ENCODE assay signal across 15 mouse cellular contexts in genomic region chr3:105872579-105872978, GRCm38 (mm10). TPM values are rescaled to one million over a fixed set of nuclear protein-coding genes. Genes with fewer than 3 reads are reported as not detected.
A peak's percentile ranks its signal among the peaks of the same experiment; 100 is the strongest.
DNase-seq lines count a peak whose midpoint lies in the region; ATAC-seq lines count a peak whose summit lies in the region.
"Had no signal": no experiment of that assay in that cellular context is flagged by ENCODE, and none has a peak within 500 bp of the region (broad histone marks: within the 10 kb centered on the region; RNA-seq: fewer than 3 reads in every experiment).

No protein-coding gene starts in this region.

- H3K9me3 ChIP-seq in heart, embryonic 15.5 days (replicated peaks), result no peaks in the 10 kb centered on the region
- no peaks in the 10 kb centered on the region for H3K9me3 ChIP-seq in lung, embryonic 15.5 days
- H3K9me3 ChIP-seq in intestine, embryonic 16.5 days (ENCODE audit: control insufficient read depth, low read length), result no peaks in the 10 kb centered on the region
- H3K9me3 ChIP-seq: midbrain, embryonic 10.5 days had no signal

- H3K4me2 ChIP-seq in heart, embryonic 15.5 days, result peak overlapping the region; percentile 38
- no peak overlapping the region for H3K4me2 ChIP-seq in lung, embryonic 15.5 days
- no peak overlapping the region for H3K4me2 ChIP-seq in intestine, embryonic 16.5 days (ENCODE audit: low read depth, low read length)

- peaks cover 29% of the 10 kb centered on the region for H3K4me1 ChIP-seq in heart, embryonic 15.5 days (replicated peaks)
- peaks cover 27% of the 10 kb centered on the region for H3K4me1 ChIP-seq in lung, embryonic 15.5 days
- H3K4me1 ChIP-seq in brown adipose tissue, adult 24 weeks (ENCODE audit: control insufficient read depth, insufficient read depth, insufficient read length, low read length), result peaks cover 19% of the 10 kb centered on the region
- H3K4me1 ChIP-seq in intestine, embryonic 16.5 days (ENCODE audit: control insufficient read depth, insufficient read depth, low read length), result peaks cover 6% of the 10 kb centered on the region; the same call in 1 of the 2 replicates

- no peaks in the 10 kb centered on the region for H3K36me3 ChIP-seq in heart, embryonic 15.5 days
- H3K36me3 ChIP-seq in lung, embryonic 15.5 days, result no peaks in the 10 kb centered on the region
- H3K36me3 ChIP-seq in intestine, embryonic 16.5 days (ENCODE audit: control insufficient read depth, insufficient read depth, low read length), result no peaks in the 10 kb centered on the region
- H3K36me3 ChIP-seq: midbrain, embryonic 10.5 days had no signal

- H3K27me3 ChIP-seq in heart, embryonic 15.5 days, result no peaks in the 10 kb centered on the region
- no peaks in the 10 kb centered on the region for H3K27me3 ChIP-seq in lung, embryonic 15.5 days
- H3K27me3 ChIP-seq in intestine, embryonic 16.5 days (replicated peaks; ENCODE audit: control insufficient read depth, insufficient read depth, low read length), result no peaks in the 10 kb centered on the region

- no peak for DNase-seq in heart, adult 8-10 months (ENCODE audit: low spot score)
- no peak for DNase-seq in lung, postnatal 4 days
- no peak for DNase-seq in urinary bladder, adult 18-20 months (ENCODE audit: low spot score in 2 of 2)
- DNase-seq: adrenal gland, postnatal 25 days; cerebellum, adult 9-11 months; layer of hippocampus, adult 9-11 months; liver; spleen, adult 18-20 months; thymus, postnatal 14 days had no signal

- 23% methylated on average over 3 of the region's 3 CpGs for WGBS in heart, embryonic 15.5 days
- WGBS in lung, embryonic 15.5 days, result 27% methylated on average over 3 of the region's 3 CpGs
- WGBS in intestine, embryonic 16.5 days, result 39% methylated on average over 3 of the region's 3 CpGs

- no peak overlapping the region for H3K4me3 ChIP-seq in heart, embryonic 15.5 days
- H3K4me3 ChIP-seq in lung, embryonic 15.5 days, result no peak overlapping the region
- H3K4me3 ChIP-seq in brown adipose tissue, adult 24 weeks (ENCODE audit: insufficient read depth, low read depth, low read length), result no peak overlapping the region
- no peak overlapping the region for H3K4me3 ChIP-seq in intestine, embryonic 16.5 days (ENCODE audit: low read length)
- H3K4me3 ChIP-seq: midbrain, embryonic 10.5 days had no signal

- H3K27ac ChIP-seq in heart, embryonic 15.5 days, result no peak overlapping the region
- peak overlapping the region; percentile 58 for H3K27ac ChIP-seq in lung, embryonic 15.5 days
- H3K27ac ChIP-seq in brown adipose tissue, adult 24 weeks (replicated peaks; ENCODE audit: low read depth, low read length), result peak overlapping the region; percentile 38; the same call in 1 of the 2 replicates
- H3K27ac ChIP-seq in intestine, embryonic 16.5 days (ENCODE audit: low read length), result peak overlapping the region; percentile 23
- H3K27ac ChIP-seq: midbrain, embryonic 10.5 days had no signal

- H3K9ac ChIP-seq in heart, embryonic 15.5 days, result no peak overlapping the region
- H3K9ac ChIP-seq in lung, embryonic 15.5 days, result no peak overlapping the region
- H3K9ac ChIP-seq in intestine, embryonic 16.5 days (ENCODE audit: low read depth, low read length), result no peak overlapping the region

- no peak for ATAC-seq in heart, embryonic 15.5 days (replicated peaks; ENCODE audit: insufficient number of reproducible peaks, insufficient read depth, low FRiP score, low read depth)
- ATAC-seq in lung, embryonic 15.5 days (ENCODE audit: borderline replicate concordance, extremely low read depth, low FRiP score, low TSS enrichment), result no peak
- peak; percentile 6; the same call in 1 of the 2 replicates for ATAC-seq in intestine, embryonic 16.5 days

RNA-seq across cellular contexts. Expression of gene Tmigd3, which starts 1.9 kb away (rescaled TPM):
- 0.46 and 0.50 TPM in 2 replicates for polyA plus RNA-seq in heart, embryonic 15.5 days (2015; fragmentation: Nextera tagmentation; extraction: Ambion mirVana)
- total RNA-seq in heart, adult 8-10 months (2022), result under 1 TPM in 3 of 4 experiments, not detected in 1; 0.27 to 0.62 (median 0.41) TPM
- 0.25 and 0.47 TPM in 2 replicates for polyA plus RNA-seq in lung, embryonic 15.5 days (2015; fragmentation: Nextera tagmentation; extraction: Ambion mirVana)
- polyA plus RNA-seq in brown adipose tissue, adult 24 weeks (2012; ENCODE audit: insufficient read depth, insufficient read length, missing spikeins), result not detected in 2 replicates
- 0.79 and 0.89 TPM in 2 replicates for polyA plus RNA-seq in intestine, embryonic 16.5 days (2015; fragmentation: Nextera tagmentation; extraction: Ambion mirVana)
- total RNA-seq: adrenal gland, postnatal 25 days; neutrophil, adult 5-6 weeks had no signal
- polyA plus RNA-seq: midbrain, embryonic 10.5 days had no signal

RNA-seq across cellular contexts. Expression of gene Adora3, which starts 1.9 kb away (rescaled TPM):
- 0.19 and 0.32 TPM in 2 replicates for polyA plus RNA-seq in heart, embryonic 15.5 days (2015; fragmentation: Nextera tagmentation; extraction: Ambion mirVana)
- total RNA-seq in heart, adult 8-10 months (2022), result under 1 TPM in 3 of 4 experiments, not detected in 1; 0.25 to 0.44 (median 0.32) TPM
- 0.14 and 0.21 TPM in 2 replicates for polyA plus RNA-seq in lung, embryonic 15.5 days (2015; fragmentation: Nextera tagmentation; extraction: Ambion mirVana)
- not detected in 2 replicates for polyA plus RNA-seq in brown adipose tissue, adult 24 weeks (2012; ENCODE audit: insufficient read depth, insufficient read length, missing spikeins)
- 0.36 and 0.72 TPM in 2 replicates for polyA plus RNA-seq in intestine, embryonic 16.5 days (2015; fragmentation: Nextera tagmentation; extraction: Ambion mirVana)
- total RNA-seq: adrenal gland, postnatal 25 days had no signal
- polyA plus RNA-seq: midbrain, embryonic 10.5 days had no signal

RNA-seq across cellular contexts. Expression of gene I830077J02Rik, which starts 59.9 kb away (rescaled TPM):
- polyA plus RNA-seq in heart, embryonic 15.5 days (2015; fragmentation: Nextera tagmentation; extraction: Ambion mirVana), result 0.76 and 1.8 TPM in 2 replicates
- total RNA-seq in heart, adult 8-10 months (2022), result 1 to 10 TPM in 1 of 4 experiments, under 1 TPM in 3; 0.28 to 1.3 (median 0.42) TPM
- polyA plus RNA-seq in lung, embryonic 15.5 days (2015; fragmentation: Nextera tagmentation; extraction: Ambion mirVana), result 0.82 and 0.93 TPM in 2 replicates
- polyA plus RNA-seq in brown adipose tissue, adult 24 weeks (2012; ENCODE audit: insufficient read depth, insufficient read length, missing spikeins), result 2.4 and 4.1 TPM in 2 replicates
- 1.1 and 1.7 TPM in 2 replicates for polyA plus RNA-seq in intestine, embryonic 16.5 days (2015; fragmentation: Nextera tagmentation; extraction: Ambion mirVana)
